Mouse (Mus musculus) embryonic facial prominence, embryonic 15.5 days (tissue): ENCODE data around the gene Aldh2. TPM values are rescaled to one million over a fixed set of nuclear protein-coding genes. Genes with fewer than 3 reads are reported as not detected.
A peak's percentile ranks its signal among the peaks of the same experiment; 100 is the strongest.

ENCODE experiments used
- ATAC-seq: fragments of 200-750 bp; cut with Nextera tagmentation; 2 replicates; pipeline ENCODE4 v1.8.0; 2017; ENCODE audit warnings: low read depth, moderate TSS enrichment; ENCODE audit not compliant: insufficient number of reproducible peaks, low FRiP score, low TSS enrichment
- H3K27ac ChIP-seq: fragments of 300-500 bp; sonication (generic); replicated peaks from 2 replicates; pipeline ENCODE4 v1.5.1; 2015; ENCODE audit warnings: mild to moderate bottlenecking, inconsistent platforms
- H3K27me3 ChIP-seq: fragments of 300-500 bp; sonication (generic); 2 replicates; pipeline ENCODE4 v1.6.1; 2015; ENCODE audit warnings: inconsistent platforms
- H3K36me3 ChIP-seq: fragments of 300-500 bp; sonication (generic); 2 replicates; pipeline ENCODE4 v1.6.1; 2015; ENCODE audit warnings: mild to moderate bottlenecking, inconsistent platforms
- H3K4me1 ChIP-seq: fragments of 300-500 bp; sonication (generic); 2 replicates; pipeline ENCODE4 v1.6.1; 2015; ENCODE audit warnings: inconsistent platforms
- H3K4me2 ChIP-seq: fragments of 300-500 bp; sonication (generic); replicated peaks from 2 replicates; pipeline ENCODE4 v1.6.1; 2015; ENCODE audit warnings: mild to moderate bottlenecking, inconsistent platforms
- H3K4me3 ChIP-seq: fragments of 300-500 bp; sonication (generic); replicated peaks from 2 replicates; pipeline ENCODE4 v1.5.1; 2015; ENCODE audit warnings: mild to moderate bottlenecking, inconsistent platforms
- H3K9ac ChIP-seq: fragments of 300-500 bp; sonication (generic); 2 replicates; pipeline ENCODE4 v1.6.1; 2015; ENCODE audit warnings: inconsistent platforms
- H3K9me3 ChIP-seq: fragments of 300-500 bp; sonication (generic); replicated peaks from 2 replicates; pipeline ENCODE4 v1.6.1; 2016; ENCODE audit warnings: inconsistent platforms
- WGBS: fragments of 180-500 bp; shearing (Covaris S2); methylation state at CpG from one replicate; pipeline ENCODE4 v1.1.7; 2015; 5-methylcytosine and 5-hydroxymethylcytosine counted together
- polyA plus RNA-seq: library from polyadenylated mRNA; unstranded; fragments of >200 nt; fragmentation: Nextera tagmentation; extraction: Ambion mirVana; gene quantifications from 2 replicates; pipeline ENCODE4 v1.2.1, GENCODE M21; 2015

The Aldh2 gene
- polyA plus RNA-seq, 1 experiment from 2014 or later: 219 TPM

GRCm38 (mm10) chr5:121545793-121546529 is 47.7 kb downstream of the Aldh2 start, which contains the start of gene Mapkapk5:
Gene Mapkapk5 (minus strand): TSS chr5:121545905.
- Histone ChIP-seq H3K9ac (peak within 1 kb of the TSS; percentile 74), H3K27ac (peak within 1 kb of the TSS; percentile 94), H3K36me3 (no peaks in the 10 kb centered on the region), H3K9me3 (no peaks in the 10 kb centered on the region), H3K4me3 (peak within 1 kb of the TSS; percentile 68), H3K4me1 (peaks cover 18% of the 10 kb centered on the region), H3K4me2 (peak within 1 kb of the TSS; percentile 84), H3K27me3 (no peaks in the 10 kb centered on the region)
- peak; percentile 95 for ATAC-seq
- 1% methylated on average over 50 of the region's 55 CpGs for WGBS

DNA sequence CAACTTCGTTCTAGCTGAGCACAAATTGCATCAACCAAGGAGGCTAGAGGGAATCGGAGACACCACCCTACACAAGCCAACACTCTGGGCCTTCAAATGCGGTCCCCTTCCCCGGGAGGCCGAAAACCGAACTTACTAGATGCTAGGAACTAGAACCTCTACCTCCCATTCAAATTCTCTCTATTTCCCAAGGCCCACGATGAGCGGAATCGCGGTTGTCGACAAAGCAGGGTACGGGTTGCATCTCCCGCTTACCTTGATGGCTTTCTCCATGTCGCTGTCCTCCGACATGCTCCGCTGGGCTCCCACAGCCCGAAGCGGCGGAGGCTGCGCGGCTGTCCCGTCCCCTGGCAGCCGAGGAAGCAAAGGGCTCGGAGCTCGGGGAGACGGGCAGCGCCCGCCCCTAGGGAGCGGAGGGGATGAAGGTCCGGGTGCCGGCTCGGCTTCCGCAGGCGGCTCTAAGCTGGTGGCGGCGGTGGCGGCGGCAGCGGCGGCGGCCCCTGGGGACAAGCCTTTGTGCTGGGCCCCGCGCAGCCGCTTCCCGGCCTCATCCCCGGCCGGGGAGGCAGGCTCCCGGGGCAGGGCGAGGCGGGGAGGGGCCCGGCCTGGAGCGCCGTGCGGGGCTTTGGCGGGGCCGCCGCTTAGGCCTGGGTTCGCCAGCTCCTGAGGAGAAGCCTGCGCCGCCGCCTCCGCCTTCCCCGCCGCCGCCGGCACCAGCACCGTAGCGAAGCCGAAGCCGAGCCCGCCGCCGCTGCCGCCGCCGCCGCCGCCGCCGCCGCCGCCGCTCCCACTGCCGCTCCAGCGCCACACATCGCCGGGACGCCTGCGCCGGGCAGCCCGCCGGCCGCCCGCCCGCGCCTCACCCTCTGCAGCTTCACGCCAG is 48.5 kb downstream of the Aldh2 start, which contains the start of the genes Adam1a and Gm42878:
Gene Adam1a, minus strand, starts transcription at position 573 of the 883 bp plus-strand sequence.
Gene Gm42878, minus strand, starts transcription at position 573 of the 883 bp plus-strand sequence.
- Histone ChIP-seq H3K4me1 (peaks cover 18% of the 10 kb centered on the region), H3K4me3 (peak within 1 kb of the TSS; percentile 68), H3K9ac (peak within 1 kb of the TSS; percentile 74), H3K27ac (peak within 1 kb of the TSS; percentile 94), H3K27me3 (no peaks in the 10 kb centered on the region), H3K4me2 (peak within 1 kb of the TSS; percentile 84), H3K9me3 (no peaks in the 10 kb centered on the region), H3K36me3 (no peaks in the 10 kb centered on the region)
- WGBS: 1% methylated on average over 52 of the region's 97 CpGs
- ATAC-seq: peak; percentile 66

GRCm38 (mm10) chr5:121543370-121543769 is 50.3 kb downstream of the Aldh2 start:
- no peak overlapping the region for H3K9ac ChIP-seq
- 0 out of 2 replicates have a peak, but pooled peaks cover 4% of the 10 kb centered on the region for H3K36me3 ChIP-seq
- H3K27ac ChIP-seq: no peak overlapping the region
- H3K9me3 ChIP-seq: no peaks in the 10 kb centered on the region
- H3K27me3 ChIP-seq: no peaks in the 10 kb centered on the region
- ATAC-seq: no peak
- H3K4me3 ChIP-seq: no peak overlapping the region
- H3K4me2 ChIP-seq: no peak overlapping the region
- H3K4me1 ChIP-seq: peaks cover 18% of the 10 kb centered on the region
- WGBS: 75% methylated on average over 3 of the region's 3 CpGs

DNA sequence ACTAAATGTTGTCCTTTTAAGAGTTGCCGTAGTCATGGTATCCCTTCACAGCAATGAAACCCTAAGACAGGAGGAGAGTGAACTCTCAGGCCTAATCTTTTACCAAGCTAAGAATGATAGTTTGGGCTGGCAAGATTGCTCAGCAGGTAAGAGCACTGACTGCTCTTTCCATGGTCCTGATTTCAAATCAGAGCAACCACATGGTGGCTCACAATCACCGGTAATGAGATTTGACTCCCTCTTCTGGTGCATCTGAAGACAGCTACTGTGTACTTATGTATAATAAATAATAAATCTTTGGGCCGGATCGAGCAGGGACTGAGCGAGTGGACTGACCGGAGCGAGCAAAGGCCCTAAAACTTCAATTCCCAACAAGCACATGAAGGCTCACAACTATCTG is 52.4 kb downstream of the Aldh2 start:
- ATAC-seq: no peak

DNA sequence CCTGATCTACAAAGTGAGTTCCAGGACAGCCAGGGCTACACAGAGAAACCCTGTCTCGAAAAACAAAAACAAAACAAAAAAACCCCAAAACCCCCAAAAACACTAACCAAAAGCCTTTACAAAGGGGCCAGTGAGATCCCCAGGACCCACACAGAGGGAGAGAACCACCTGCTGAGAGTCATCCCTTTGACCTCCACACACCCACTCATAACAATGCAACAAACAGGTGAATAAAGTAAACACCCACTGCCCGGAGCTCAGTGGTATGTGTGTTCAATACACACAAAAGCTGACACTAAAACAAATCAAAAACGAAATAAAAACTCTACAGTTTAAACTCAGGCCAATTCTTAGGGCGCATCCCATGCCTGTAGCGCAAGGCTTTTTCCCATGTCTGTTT is 53.6 kb downstream of the Aldh2 start:
- ATAC-seq: no peak

More for the DNA sequence above, 52.4 kb downstream of the Aldh2 start:
- no peak overlapping the region for H3K4me3 ChIP-seq
- H3K9ac ChIP-seq: no peak overlapping the region
- no peaks in the 10 kb centered on the region for H3K9me3 ChIP-seq
- peaks cover 12% of the 10 kb centered on the region for H3K36me3 ChIP-seq
- no peaks in the 10 kb centered on the region for H3K27me3 ChIP-seq
- no peak overlapping the region for H3K4me2 ChIP-seq
- peaks cover 13% of the 10 kb centered on the region for H3K4me1 ChIP-seq
- H3K27ac ChIP-seq: no peak overlapping the region
- 82% methylated on average over 7 of the region's 7 CpGs for WGBS

DNA sequence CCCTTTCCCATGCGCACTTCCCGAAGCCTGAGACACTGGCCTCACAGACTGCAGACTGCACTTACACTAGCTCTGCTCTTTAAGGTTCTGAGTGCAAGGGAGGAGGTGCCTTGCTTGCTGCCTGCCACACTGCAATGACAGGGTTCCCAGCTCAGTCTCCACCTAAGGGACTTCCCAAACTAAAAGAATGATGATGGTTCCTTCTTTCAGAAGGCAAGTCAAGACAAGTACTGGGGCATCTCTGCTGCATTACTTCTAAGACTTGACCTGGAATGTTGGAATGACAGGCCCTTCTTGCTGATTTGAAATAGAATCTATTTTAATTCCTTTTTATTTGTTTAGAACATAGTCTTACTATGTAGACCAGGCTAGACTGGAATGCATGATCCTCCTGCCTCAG is 56.0 kb downstream of the Aldh2 start:
- H3K36me3 ChIP-seq: peaks cover 45% of the 10 kb centered on the region
- no peak overlapping the region for H3K9ac ChIP-seq
- H3K9me3 ChIP-seq: no peaks in the 10 kb centered on the region
- ATAC-seq: no peak
- H3K27ac ChIP-seq: no peak overlapping the region
- H3K4me3 ChIP-seq: no peak overlapping the region
- WGBS: 83% methylated on average over 2 of the region's 2 CpGs
- no peak overlapping the region for H3K4me2 ChIP-seq
- no peaks in the 10 kb centered on the region for H3K27me3 ChIP-seq
- H3K4me1 ChIP-seq: no peaks in the 10 kb centered on the region

More for the DNA sequence above, 53.6 kb downstream of the Aldh2 start:
- Histone ChIP-seq H3K27me3 (no peaks in the 10 kb centered on the region), H3K36me3 (peaks cover 23% of the 10 kb centered on the region), H3K9me3 (no peaks in the 10 kb centered on the region), H3K27ac (no peak overlapping the region), H3K4me2 (no peak overlapping the region), H3K9ac (no peak overlapping the region), H3K4me3 (no peak overlapping the region), H3K4me1 (peaks cover 12% of the 10 kb centered on the region)
- 92% methylated on average over 5 of the region's 5 CpGs for WGBS

- Histone ChIP-seq H3K4me3 (no peak overlapping the region), H3K36me3 (peaks cover 51% of the 10 kb centered on the region), H3K9ac (no peak overlapping the region), H3K27ac (no peak overlapping the region), H3K4me1 (no peaks in the 10 kb centered on the region), H3K4me2 (no peak overlapping the region), H3K27me3 (no peaks in the 10 kb centered on the region), H3K9me3 (no peaks in the 10 kb centered on the region)
- WGBS: 77% methylated on average over 7 of the region's 7 CpGs
- no peak for ATAC-seq
Measured at GRCm38 (mm10) chr5:121536921-121537555, 56.6 kb downstream of the Aldh2 start.

DNA sequence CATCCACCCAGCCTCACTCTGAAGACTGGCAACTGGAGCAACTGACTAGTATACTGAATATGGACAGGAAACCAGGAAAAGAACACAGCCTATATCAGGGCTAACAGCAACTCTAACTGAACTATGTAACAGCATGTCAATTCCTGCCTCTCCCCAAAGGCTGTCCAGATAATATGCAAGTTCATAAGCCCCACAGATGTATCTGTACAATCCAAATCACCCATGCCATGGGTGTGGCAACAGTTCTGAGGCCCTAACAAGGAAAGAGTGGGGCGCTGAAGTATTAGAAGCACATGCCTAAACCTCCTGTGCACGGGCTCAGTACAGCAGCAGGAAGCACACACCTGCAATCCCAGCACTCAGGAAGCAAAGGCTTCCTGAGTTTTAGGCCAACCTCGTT is 58.5 kb downstream of the Aldh2 start:
- Histone ChIP-seq H3K27me3 (no peaks in the 10 kb centered on the region), H3K4me1 (no peaks in the 10 kb centered on the region), H3K27ac (no peak overlapping the region), H3K4me2 (no peak overlapping the region), H3K4me3 (no peak overlapping the region), H3K9me3 (no peaks in the 10 kb centered on the region), H3K9ac (no peak overlapping the region), H3K36me3 (peaks cover 68% of the 10 kb centered on the region)
- no peak for ATAC-seq
- WGBS: 88% methylated on average over 3 of the region's 3 CpGs

DNA sequence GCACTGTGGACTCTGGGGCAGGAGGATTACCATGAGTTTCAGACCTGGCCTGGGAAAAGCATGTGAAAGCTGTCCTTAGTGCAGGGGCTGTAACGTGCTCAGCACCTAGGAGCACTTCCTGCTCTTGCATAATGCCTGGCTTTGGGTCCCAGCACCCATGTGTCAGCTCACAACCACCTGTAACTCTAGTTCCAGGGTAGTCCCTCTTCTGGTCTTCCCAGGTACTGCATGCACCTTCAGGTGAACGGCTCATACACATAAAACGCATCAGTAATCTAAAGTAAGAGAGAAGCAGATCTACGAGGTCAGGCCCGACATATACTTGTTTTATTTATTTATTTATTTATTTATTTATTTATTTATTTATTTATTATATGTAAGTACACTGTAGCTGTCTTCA is 59.1 kb downstream of the Aldh2 start:
- Histone ChIP-seq H3K4me3 (no peak overlapping the region), H3K9me3 (no peaks in the 10 kb centered on the region), H3K36me3 (peaks cover 73% of the 10 kb centered on the region), H3K4me2 (no peak overlapping the region), H3K9ac (no peak overlapping the region), H3K27ac (no peak overlapping the region), H3K4me1 (no peaks in the 10 kb centered on the region), H3K27me3 (no peaks in the 10 kb centered on the region)
- no peak for ATAC-seq
- WGBS: 91% methylated on average over 5 of the region's 5 CpGs

- H3K27ac ChIP-seq: no peak overlapping the region
- no peaks in the 10 kb centered on the region for H3K4me1 ChIP-seq
- peaks cover 79% of the 10 kb centered on the region for H3K36me3 ChIP-seq
- no peaks in the 10 kb centered on the region for H3K9me3 ChIP-seq
- no peak for ATAC-seq
- no peaks in the 10 kb centered on the region for H3K27me3 ChIP-seq
- no peak overlapping the region for H3K4me2 ChIP-seq
- H3K9ac ChIP-seq: no peak overlapping the region
- WGBS: 81% methylated on average over 8 of the region's 8 CpGs
- H3K4me3 ChIP-seq: no peak overlapping the region
Measured at GRCm38 (mm10) chr5:121526961-121527360, 66.7 kb downstream of the Aldh2 start.

- no peak overlapping the region for H3K4me2 ChIP-seq
- no peaks in the 10 kb centered on the region for H3K4me1 ChIP-seq
- no peak for ATAC-seq
- no peaks in the 10 kb centered on the region for H3K27me3 ChIP-seq
- H3K36me3 ChIP-seq: peaks cover 75% of the 10 kb centered on the region
- no peak overlapping the region for H3K27ac ChIP-seq
- H3K9ac ChIP-seq: no peak overlapping the region
- no peaks in the 10 kb centered on the region for H3K9me3 ChIP-seq
- WGBS: 88% methylated on average over 7 of the region's 7 CpGs
- H3K4me3 ChIP-seq: no peak overlapping the region
Measured at GRCm38 (mm10) chr5:121526526-121526925, 67.1 kb downstream of the Aldh2 start.
